Mouse (Mus musculus): ENCODE results near the gene Rab42. TPM values are rescaled to one million over a fixed set of nuclear protein-coding genes. Genes with fewer than 3 reads are reported as not detected.

Rab42 gene
- polyA plus RNA-seq, 1 experiment from 2014 or later: 0.77 TPM

DNA sequence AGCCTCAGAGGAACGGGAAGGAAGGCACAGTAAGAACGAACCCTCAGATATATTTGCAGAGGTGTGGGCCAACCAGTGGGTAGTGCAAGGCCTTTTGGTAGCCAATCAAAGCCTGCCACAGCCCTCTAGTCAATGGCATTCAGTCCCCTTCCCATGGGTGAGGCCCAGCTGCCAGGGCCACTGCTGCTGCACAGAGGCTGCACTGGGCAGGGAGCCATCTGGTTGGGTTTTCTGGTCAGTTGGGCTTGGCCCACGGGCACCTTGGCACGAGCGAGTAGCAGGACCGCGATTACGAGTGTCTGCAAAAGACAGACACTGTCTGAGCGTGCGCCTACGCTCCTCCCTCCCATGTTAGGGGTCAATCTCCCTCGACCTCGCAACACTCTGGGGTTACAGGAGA, 35.8 kb upstream of the Rab42 start:
- Histone ChIP-seq H3K36me3 (peaks cover 89% of the 10 kb centered on the region), H3K4me1 (replicated peaks) (peaks cover 19% of the 10 kb centered on the region), H3K9me3 (no peaks in the 10 kb centered on the region), H3K27ac (no peak overlapping the region), H3K4me3 (no peak overlapping the region), H3K27me3 (ENCODE audit: insufficient read depth, poor library complexity, severe bottlenecking) (no peaks in the 10 kb centered on the region)
- WGBS: 94% methylated on average over 13 of the region's 13 CpGs
- DNase-seq (ENCODE audit: low spot score): no peak

DNA sequence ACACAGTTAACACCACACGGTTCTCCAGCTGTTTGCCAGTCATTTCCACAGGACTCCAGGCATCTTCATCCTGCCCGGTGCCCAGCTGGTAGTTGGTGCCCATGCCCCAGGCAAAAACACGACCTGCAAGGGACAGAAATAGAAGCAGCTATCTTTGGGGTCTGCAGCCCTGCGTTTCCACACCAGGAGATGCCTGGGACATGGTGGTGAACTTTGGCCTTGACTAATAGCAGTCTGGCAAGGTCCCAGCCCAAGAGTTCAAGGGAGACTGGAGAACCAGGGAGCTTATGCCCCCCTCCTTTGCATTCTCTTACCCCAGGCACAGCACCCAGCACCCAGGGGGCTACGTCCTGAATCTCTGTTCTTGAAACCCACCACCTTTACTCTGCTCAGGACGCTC, 29.7 kb upstream of the Rab42 start:
- H3K27ac ChIP-seq: no peak overlapping the region
- H3K36me3 ChIP-seq: peaks cover 77% of the 10 kb centered on the region
- H3K4me1 ChIP-seq (replicated peaks): peaks cover 21% of the 10 kb centered on the region
- no peaks in the 10 kb centered on the region for H3K9me3 ChIP-seq
- DNase-seq (ENCODE audit: low spot score): no peak
- 89% methylated on average over 6 of the region's 6 CpGs for WGBS
- H3K4me3 ChIP-seq: no peak overlapping the region
- no peaks in the 10 kb centered on the region for H3K27me3 ChIP-seq (ENCODE audit: insufficient read depth, poor library complexity, severe bottlenecking)

DNA sequence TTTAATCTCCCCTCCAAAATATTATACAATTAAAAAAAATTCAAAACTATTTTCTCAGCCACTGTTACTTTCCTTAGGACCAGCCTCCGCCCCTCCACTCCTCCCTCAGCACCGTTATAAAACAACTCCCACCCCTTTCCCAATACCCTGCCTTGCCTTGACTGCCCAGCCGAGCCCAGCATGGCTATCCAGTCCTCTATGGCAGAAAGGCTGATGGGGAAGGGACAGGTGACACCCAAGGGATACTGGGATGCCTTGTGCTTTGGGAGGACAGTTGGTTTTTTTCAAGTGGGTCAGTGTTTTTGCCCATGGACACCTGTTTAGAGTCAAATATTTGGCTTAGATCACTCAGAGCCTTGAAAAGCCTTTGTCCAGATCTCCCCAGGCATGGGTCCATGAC, 28.8 kb upstream of the Rab42 start:
- Histone ChIP-seq H3K4me1 (replicated peaks) (peaks cover 21% of the 10 kb centered on the region), H3K9me3 (no peaks in the 10 kb centered on the region), H3K4me3 (no peak overlapping the region), H3K36me3 (peaks cover 68% of the 10 kb centered on the region), H3K27me3 (ENCODE audit: insufficient read depth, poor library complexity, severe bottlenecking) (no peaks in the 10 kb centered on the region), H3K27ac (no peak overlapping the region)
- WGBS: 83% methylated on average over 3 of the region's 3 CpGs
- no peak for DNase-seq (ENCODE audit: low spot score)

DNA sequence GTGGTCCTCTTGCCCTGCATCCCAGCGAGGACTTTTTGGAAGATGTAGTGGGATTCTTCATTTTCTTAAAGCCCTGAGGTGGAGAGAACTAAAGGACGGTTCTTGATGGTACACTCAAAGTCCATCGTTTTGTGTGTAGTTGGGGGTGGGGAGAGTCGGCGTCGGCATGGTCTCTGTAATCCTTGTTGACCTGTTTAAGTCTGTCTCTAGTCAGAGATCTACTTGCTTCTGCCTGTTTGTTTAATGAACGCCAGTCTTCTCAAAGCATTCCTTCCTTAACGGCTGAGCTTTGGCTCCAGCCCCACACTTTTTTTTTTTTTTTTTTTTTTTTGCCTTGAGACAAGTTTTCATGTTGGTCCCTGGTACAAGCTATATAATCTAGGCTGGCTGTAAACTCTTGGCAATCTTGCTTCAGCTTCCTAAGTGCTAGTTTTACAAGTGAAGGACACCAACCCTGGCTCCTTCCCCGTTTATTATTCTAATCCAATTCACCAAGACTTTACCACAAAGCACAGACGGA, 26.7 kb upstream of the Rab42 start:
- H3K27ac ChIP-seq: peak overlapping the region; percentile 96
- no peaks in the 10 kb centered on the region for H3K9me3 ChIP-seq
- peaks cover 65% of the 10 kb centered on the region for H3K36me3 ChIP-seq
- peak overlapping the region; percentile 90 for H3K4me3 ChIP-seq
- H3K4me1 ChIP-seq (replicated peaks): peaks cover 21% of the 10 kb centered on the region
- H3K27me3 ChIP-seq (ENCODE audit: insufficient read depth, poor library complexity, severe bottlenecking): no peaks in the 10 kb centered on the region
- WGBS: 13% methylated on average over 10 of the region's 10 CpGs
- no peak for DNase-seq (ENCODE audit: low spot score)

DNA sequence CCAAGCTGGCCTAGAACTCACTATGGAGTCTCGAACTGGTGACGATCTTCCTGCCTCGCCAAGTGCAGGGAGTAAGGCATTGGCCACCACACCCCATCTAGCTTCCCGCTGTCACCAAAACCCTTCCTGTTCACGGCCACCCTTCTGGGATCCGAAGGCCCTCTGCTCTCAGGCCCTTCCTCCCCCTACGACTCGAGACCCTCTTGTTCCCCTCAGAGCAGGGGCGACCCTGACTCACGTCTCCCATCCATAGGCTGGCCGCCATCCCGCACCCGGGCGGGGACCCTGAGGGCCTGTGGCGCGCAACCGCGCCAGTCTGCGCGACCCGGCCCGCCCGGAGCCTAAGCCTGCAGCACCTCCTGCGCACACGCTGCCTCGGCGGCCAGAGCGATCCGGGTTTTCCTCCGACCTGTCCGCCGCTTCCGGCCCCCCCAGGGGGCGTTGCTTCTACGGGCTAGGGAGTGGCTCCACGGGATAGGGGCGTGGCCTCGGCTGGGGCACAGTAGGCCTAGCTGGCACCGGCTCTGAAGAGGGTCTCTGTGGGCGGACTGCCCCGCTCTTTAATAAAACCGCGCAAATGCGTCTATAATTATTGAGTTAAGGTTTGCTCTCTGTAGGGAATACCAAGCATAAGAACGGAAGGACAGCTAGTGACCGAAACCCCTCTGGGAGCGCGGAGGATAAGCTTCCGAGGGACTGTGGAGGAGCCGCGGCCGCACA, 26.1 kb upstream of the Rab42 start, which contains the start of gene Trnau1ap:
Gene Trnau1ap (minus strand): TSS at position 424 of the 720 bp plus-strand sequence.
- Histone ChIP-seq H3K9me3 (no peaks in the 10 kb centered on the region), H3K27ac (peak within 1 kb of the TSS; percentile 96), H3K36me3 (peaks cover 65% of the 10 kb centered on the region), H3K4me3 (peak within 1 kb of the TSS; percentile 90), H3K27me3 (ENCODE audit: insufficient read depth, poor library complexity, severe bottlenecking) (no peaks in the 10 kb centered on the region), H3K4me1 (replicated peaks) (peaks cover 21% of the 10 kb centered on the region)
- peak; percentile 94 for DNase-seq (ENCODE audit: low spot score)
- WGBS: under 1% methylated on average over 52 of the region's 52 CpGs

DNA sequence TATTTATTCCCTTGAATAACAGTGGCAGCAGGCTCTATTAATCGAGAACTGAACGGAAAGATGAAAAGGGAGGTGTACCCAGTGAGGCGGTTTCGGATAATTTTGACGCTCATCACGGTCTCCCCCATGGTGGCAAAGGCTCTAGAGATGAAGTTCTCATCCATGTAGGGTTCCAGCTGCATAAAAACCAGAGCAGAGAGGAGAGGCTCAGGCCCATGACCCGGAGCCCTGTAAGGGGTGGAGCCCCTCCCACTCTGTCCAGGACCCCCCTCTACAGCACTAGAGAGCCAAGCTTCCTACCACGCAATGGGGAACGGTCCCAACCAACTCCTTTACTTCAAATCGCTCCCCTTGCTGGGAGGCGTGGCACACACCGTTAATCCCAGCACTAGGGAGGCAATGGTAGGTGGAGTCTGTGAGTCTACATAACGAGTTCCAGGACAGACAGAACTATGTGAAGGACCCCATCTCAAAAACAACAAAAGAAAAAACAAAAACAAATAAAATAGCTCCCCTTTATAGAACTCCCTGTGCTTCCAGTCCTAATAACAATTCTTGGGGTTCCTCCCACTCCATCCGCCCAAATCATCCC, 25.3 kb upstream of the Rab42 start:
- WGBS: 49% methylated on average over 14 of the region's 14 CpGs
- Histone ChIP-seq H3K4me3 (peak overlapping the region; percentile 90), H3K27ac (peak overlapping the region; percentile 96), H3K27me3 (ENCODE audit: insufficient read depth, poor library complexity, severe bottlenecking) (no peaks in the 10 kb centered on the region), H3K36me3 (peaks cover 65% of the 10 kb centered on the region), H3K9me3 (no peaks in the 10 kb centered on the region), H3K4me1 (replicated peaks) (peaks cover 21% of the 10 kb centered on the region)
- no peak for DNase-seq (ENCODE audit: low spot score)

DNA sequence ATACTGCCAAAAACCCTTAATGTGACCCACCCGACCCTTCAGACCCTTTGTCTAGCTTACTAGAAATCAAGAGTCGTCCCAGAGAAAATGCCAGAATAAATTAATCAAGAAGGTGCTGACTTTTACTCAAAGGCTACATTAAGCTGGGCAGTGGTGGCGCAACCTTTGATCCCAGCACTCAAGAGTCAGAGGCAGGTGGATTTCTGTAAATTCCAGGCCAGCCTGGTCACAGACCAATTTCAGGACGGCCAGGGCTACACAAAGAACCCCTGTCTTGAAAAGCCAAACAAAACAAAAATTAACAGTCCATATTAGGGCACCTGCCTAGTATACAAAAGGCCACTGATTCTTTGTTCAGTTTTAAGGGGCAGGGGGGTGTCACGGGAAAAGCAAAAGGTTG, 23.3 kb upstream of the Rab42 start:
- Histone ChIP-seq H3K27me3 (ENCODE audit: insufficient read depth, poor library complexity, severe bottlenecking) (no peaks in the 10 kb centered on the region), H3K4me1 (replicated peaks) (peaks cover 21% of the 10 kb centered on the region), H3K9me3 (no peaks in the 10 kb centered on the region), H3K36me3 (peaks cover 63% of the 10 kb centered on the region), H3K4me3 (no peak overlapping the region), H3K27ac (no peak overlapping the region)
- 81% methylated on average over 5 of the region's 5 CpGs for WGBS
- DNase-seq (ENCODE audit: low spot score): no peak

DNA sequence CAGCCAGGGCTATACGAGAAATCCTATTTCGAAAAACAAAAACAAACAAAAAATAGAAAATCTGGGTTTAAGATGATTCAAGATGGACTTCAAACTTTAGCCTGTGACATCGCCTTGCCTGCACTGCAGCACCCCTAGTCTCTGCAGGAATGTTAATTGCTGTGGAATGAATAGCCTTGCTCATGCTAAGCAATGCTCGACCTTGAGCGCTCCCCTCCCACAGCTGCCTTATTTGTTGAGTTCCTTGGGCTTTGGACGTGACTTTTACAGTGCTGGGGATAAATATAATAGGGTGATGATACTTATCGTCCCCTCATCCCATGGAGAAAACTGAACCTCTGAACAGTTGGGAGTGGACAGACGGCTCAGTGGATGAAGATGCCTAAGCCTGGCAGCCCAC, 12.5 kb upstream of the Rab42 start:
- WGBS: 89% methylated on average over 8 of the region's 8 CpGs
- no peak overlapping the region for H3K27ac ChIP-seq
- DNase-seq (ENCODE audit: low spot score): no peak
- H3K4me3 ChIP-seq: no peak overlapping the region
- H3K36me3 ChIP-seq: peaks cover 90% of the 10 kb centered on the region
- H3K4me1 ChIP-seq (replicated peaks): no peaks in the 10 kb centered on the region
- no peaks in the 10 kb centered on the region for H3K27me3 ChIP-seq (ENCODE audit: insufficient read depth, poor library complexity, severe bottlenecking)
- no peaks in the 10 kb centered on the region for H3K9me3 ChIP-seq

DNA sequence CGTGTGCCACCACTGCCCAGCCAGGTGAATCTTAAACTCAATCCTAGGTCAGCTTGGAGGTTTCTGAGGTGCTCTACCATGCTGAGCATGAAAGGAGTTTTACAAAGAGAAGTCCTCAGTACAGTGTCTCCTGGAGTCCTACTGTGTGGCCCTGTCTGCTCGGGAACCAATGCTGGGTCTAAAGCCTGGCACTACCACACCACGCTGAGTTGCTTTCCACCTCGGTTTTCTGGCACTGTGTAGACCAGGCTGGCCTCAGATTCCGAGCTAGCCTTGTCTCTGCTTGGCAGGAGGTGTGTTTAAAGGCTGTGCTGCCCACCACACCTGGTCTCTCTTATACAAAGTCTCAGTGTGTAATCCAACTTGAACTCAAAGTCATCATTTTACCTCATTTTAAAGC, 9.4 kb upstream of the Rab42 start:
- H3K27me3 ChIP-seq (ENCODE audit: insufficient read depth, poor library complexity, severe bottlenecking): no peaks in the 10 kb centered on the region
- no peak overlapping the region for H3K27ac ChIP-seq
- H3K36me3 ChIP-seq: peaks cover 75% of the 10 kb centered on the region
- 85% methylated on average over 5 of the region's 5 CpGs for WGBS
- no peak overlapping the region for H3K4me3 ChIP-seq
- peaks cover 10% of the 10 kb centered on the region for H3K4me1 ChIP-seq (replicated peaks)
- H3K9me3 ChIP-seq: no peaks in the 10 kb centered on the region
- no peak for DNase-seq (ENCODE audit: low spot score)

DNA sequence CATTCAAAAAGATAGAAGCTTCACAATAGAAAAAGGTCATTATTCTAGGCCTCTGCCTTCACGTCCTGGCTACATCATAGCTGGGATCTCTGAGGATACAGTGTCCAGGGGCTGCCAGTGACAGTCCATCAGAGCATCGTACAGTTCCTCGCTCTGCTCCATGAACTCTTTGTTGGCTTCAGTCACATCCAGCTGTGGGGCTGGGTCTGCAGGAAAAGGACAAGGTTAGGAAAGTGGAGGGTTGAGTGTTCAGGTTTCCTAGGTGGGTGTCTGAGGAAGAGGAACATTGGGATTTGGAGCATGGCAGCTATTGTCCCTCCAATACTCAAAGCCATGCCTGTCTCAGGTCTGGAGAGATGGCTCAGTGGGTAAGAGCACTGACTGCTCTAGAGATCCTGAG, 8.6 kb upstream of the Rab42 start:
- 54% methylated on average over 3 of the region's 3 CpGs for whole genome bisulfite sequencing
- no peaks in the 10 kb centered on the region for H3K27me3 ChIP-seq (ENCODE audit: insufficient read depth, poor library complexity, severe bottlenecking)
- H3K36me3 ChIP-seq: peaks cover 67% of the 10 kb centered on the region
- no peak for DNase-seq (ENCODE audit: low spot score)
- H3K4me3 ChIP-seq: no peak overlapping the region
- no peaks in the 10 kb centered on the region for H3K9me3 ChIP-seq
- H3K27ac ChIP-seq: no peak overlapping the region
- peaks cover 10% of the 10 kb centered on the region for H3K4me1 ChIP-seq (replicated peaks)

DNA sequence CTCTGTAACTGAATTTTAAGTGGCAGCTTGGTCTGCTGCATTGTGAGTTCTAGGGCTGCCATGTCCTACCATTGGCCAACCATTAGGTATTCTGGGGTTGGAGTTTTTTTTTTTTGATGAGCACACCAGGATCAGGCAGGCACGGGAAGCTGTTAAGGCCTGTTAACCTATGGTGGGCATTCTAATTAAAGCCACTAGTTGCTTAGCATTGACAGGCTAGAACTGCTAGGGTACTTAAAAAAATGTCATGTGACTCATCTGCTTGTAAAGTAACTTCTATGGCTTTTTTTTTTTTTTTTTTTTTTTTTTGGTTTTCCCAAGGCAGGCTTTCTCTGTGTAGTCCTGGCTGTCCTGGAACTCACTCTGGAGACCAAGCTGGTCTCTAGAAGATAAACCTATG, 8.0 kb upstream of the Rab42 start:
- no peaks in the 10 kb centered on the region for H3K27me3 ChIP-seq (ENCODE audit: insufficient read depth, poor library complexity, severe bottlenecking)
- DNase-seq (ENCODE audit: low spot score): no peak
- peaks cover 61% of the 10 kb centered on the region for H3K36me3 ChIP-seq
- H3K27ac ChIP-seq: no peak overlapping the region
- WGBS: 38% methylated on average over 1 of the region's 1 CpGs
- H3K4me1 ChIP-seq (replicated peaks): peaks cover 10% of the 10 kb centered on the region
- H3K4me3 ChIP-seq: no peak overlapping the region
- H3K9me3 ChIP-seq: no peaks in the 10 kb centered on the region

DNA sequence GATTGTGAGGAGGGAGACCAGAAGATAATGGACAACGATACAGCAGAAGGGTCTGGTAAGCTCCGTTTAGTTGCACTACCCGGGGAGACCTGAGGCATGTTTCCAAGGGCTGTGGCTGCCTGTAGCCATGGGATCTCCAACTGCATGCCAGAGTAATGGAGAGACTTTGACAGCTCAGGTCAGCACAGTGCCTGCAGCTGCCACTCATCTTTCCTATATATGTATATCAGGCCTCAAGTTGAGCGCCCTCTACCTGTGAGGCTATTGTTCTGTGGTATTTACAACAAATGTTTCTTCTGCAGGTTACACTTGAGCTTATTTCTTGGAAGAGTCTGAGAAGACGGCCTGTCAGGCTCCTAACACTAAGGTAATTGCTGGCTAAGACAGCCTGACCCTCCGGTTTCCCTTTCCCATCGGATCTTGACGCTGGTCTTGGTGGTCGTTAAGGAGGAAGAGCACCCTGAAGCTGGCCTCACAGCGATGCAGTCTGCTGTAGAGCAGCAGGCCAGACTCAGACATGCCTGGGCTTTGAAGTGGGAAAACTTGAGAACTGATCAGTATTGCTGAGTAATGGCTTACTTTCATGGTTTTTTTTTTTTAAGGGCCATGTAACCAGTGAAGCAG, 6.8 kb upstream of the Rab42 start:
- DNase-seq (ENCODE audit: low spot score): peak; percentile 49
- Histone ChIP-seq H3K27ac (peak overlapping the region; percentile 95), H3K4me1 (replicated peaks) (peaks cover 10% of the 10 kb centered on the region), H3K9me3 (no peaks in the 10 kb centered on the region), H3K27me3 (ENCODE audit: insufficient read depth, poor library complexity, severe bottlenecking) (no peaks in the 10 kb centered on the region), H3K4me3 (peak overlapping the region; percentile 90), H3K36me3 (peaks cover 54% of the 10 kb centered on the region)
- WGBS: 36% methylated on average over 10 of the region's 10 CpGs
